Mouse (Mus musculus) embryonic fibroblast, embryonic 13.5 days (primary cell): ENCODE measurements around the gene Kcnb1. TPM values are rescaled to one million over a fixed set of nuclear protein-coding genes. Genes with fewer than 3 reads are reported as not detected.

Experiments used
- H3K27ac ChIP-seq: 2 replicates; pipeline ENCODE4 v1.5.1; 2012; ENCODE audit warnings: low read length, control low read depth, inconsistent platforms; ENCODE audit not compliant: insufficient read depth
- H3K4me1 ChIP-seq: 2 replicates; pipeline ENCODE4 v1.6.1; 2011; ENCODE audit warnings: low read length; ENCODE audit not compliant: control insufficient read depth, insufficient read depth
- H3K4me3 ChIP-seq: 2 replicates; pipeline ENCODE4 v1.5.1; 2011; ENCODE audit warnings: mild to moderate bottlenecking, control low read depth, low read length; ENCODE audit not compliant: insufficient read depth
- CTCF ChIP-seq: IDR thresholded peaks from 2 replicates; pipeline ENCODE4 v1.5.1; 2011; ENCODE audit warnings: mild to moderate bottlenecking, control low read depth, low read length, moderate library complexity, borderline replicate concordance; ENCODE audit not compliant: insufficient read depth
- POLR2A ChIP-seq: IDR thresholded peaks from 2 replicates; pipeline ENCODE4 v1.6.1; 2011; ENCODE audit warnings: low read depth, mild to moderate bottlenecking, control low read depth, low read length, moderate library complexity
- polyA plus RNA-seq: library from polyadenylated mRNA; stranded (reverse); fragments of >200 nt; gene quantifications from 2 replicates; pipeline ENCODE4 v1.2.4, GENCODE M21; 2011; ENCODE audit warnings: low read depth; ENCODE audit not compliant: missing spikeins, insufficient read length

Gene Kcnb1
- polyA plus RNA-seq, 1 experiment, result 0.65 TPM

DNA sequence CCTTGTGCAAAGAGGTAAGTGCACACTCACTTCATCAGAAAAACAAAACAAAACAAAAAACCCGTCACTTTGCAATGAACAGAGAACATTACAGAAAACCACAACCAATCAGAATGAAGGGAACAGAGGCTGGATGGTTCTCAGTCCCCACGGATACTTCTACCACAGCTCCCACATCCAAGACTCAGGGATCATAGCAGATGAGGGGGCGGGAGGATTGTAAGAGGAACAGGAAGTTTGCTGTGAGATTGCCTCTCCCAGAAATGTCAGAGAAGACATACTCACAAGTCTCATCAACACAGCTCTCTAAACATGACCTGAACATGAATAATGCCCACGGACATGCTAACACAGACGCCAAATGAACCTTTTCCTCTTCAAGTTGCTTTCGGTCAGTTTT lies 40.9 kb downstream of the Kcnb1 start:
- no peak overlapping the region for H3K4me3 ChIP-seq
- H3K4me1 ChIP-seq, result no peaks in the 10 kb centered on the region
- TF ChIP-seq POLR2A, result no peak
- TF ChIP-seq CTCF, result no peak
- H3K27ac ChIP-seq, result no peak overlapping the region

DNA sequence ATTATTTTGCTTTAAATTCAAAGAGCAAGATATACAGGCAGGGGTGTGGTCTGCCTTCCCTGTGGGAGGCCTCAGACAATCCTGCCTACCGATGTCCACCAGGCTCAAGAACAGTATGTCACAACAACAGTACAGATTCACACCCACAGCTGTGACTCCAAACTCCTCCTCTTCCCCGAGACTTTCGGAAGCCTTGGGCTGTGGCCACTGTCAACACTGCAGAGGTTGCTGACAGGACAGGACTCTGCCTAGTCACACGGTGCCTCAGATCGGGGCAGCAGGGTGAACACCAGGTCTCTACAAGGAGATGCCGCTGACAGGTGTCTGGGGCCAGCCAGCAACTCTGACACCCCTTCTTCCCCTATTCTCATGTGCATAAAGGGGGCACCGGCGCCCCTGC lies 42.2 kb downstream of the Kcnb1 start:
- H3K4me1 ChIP-seq, result no peaks in the 10 kb centered on the region
- TF ChIP-seq CTCF, result no peak
- no peak for TF ChIP-seq POLR2A

DNA sequence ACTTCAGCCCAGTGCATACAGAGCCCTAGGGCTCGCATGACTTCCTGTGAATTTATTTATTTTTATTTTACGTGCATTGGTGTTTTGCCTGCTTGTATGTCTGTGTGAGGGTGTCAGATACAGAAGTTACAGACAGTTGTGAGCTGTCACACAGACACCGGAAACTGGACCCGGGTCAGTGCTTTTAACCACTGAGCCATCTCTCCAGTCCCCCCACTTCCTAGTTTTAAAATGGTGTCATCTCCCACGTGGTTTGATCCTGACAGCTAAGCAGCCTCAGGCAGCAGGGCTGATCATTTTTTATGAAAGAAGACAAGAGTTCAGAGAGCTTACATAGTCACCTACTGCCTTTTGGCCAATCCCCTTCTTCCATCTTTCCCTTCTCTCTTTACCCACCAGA lies 44.1 kb downstream of the Kcnb1 start:
- Histone ChIP-seq H3K27ac (no peak overlapping the region), H3K4me1 (no peaks in the 10 kb centered on the region), H3K4me3 (no peak overlapping the region)
- TF ChIP-seq CTCF (no peak), POLR2A (no peak)

More for the DNA sequence above, 42.2 kb downstream of the Kcnb1 start:
- H3K4me3 ChIP-seq, result no peak overlapping the region
- H3K27ac ChIP-seq, result no peak overlapping the region

GRCm38 (mm10) chr2:167144439-167145307 lies 45.3 kb downstream of the Kcnb1 start:
- H3K27ac ChIP-seq, result no peak overlapping the region
- TF ChIP-seq CTCF (no peak), POLR2A (no peak)
- H3K4me3 ChIP-seq, result no peak overlapping the region
- H3K4me1 ChIP-seq, result no peaks in the 10 kb centered on the region

GRCm38 (mm10) chr2:167143914-167144313 lies 46.0 kb downstream of the Kcnb1 start:
- H3K4me1 ChIP-seq, result no peaks in the 10 kb centered on the region
- H3K27ac ChIP-seq, result no peak overlapping the region
- no peak for TF ChIP-seq CTCF
- no peak for TF ChIP-seq POLR2A
- no peak overlapping the region for H3K4me3 ChIP-seq

DNA sequence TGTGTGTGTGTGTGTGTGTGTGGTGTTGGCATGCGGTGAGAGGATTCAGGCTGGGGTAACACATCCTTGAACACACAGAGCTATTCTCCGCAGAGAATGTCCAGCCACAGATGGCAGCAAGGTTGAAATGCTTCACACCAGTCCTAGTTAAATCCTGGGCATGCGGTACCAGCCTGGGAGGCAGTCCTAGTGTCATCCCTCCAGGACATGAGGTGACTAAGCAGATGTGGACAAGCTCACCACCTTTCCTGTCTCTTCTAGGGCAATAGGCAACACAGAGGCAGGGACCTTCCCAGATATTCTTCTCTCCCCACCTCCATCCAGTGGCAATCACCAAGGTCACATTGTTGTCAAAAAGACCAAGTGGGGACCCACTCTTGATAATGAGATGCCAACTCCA lies 47.7 kb downstream of the Kcnb1 start:
- H3K27ac ChIP-seq, result no peak overlapping the region
- TF ChIP-seq CTCF (no peak), POLR2A (no peak)
- no peaks in the 10 kb centered on the region for H3K4me1 ChIP-seq
- H3K4me3 ChIP-seq, result no peak overlapping the region

- no peak for TF ChIP-seq CTCF
- TF ChIP-seq POLR2A, result no peak
- Histone ChIP-seq H3K4me1 (no peaks in the 10 kb centered on the region), H3K4me3 (no peak overlapping the region), H3K27ac (no peak overlapping the region)
Observed at GRCm38 (mm10) chr2:167141810-167142209, 48.1 kb downstream of the Kcnb1 start.

- TF ChIP-seq CTCF (no peak), POLR2A (no peak)
- Histone ChIP-seq H3K27ac (no peak overlapping the region), H3K4me1 (no peaks in the 10 kb centered on the region), H3K4me3 (no peak overlapping the region)
Observed at GRCm38 (mm10) chr2:167139801-167140269, 50.1 kb downstream of the Kcnb1 start.

GRCm38 (mm10) chr2:167138611-167139010 lies 51.3 kb downstream of the Kcnb1 start:
- Histone ChIP-seq H3K4me3 (no peak overlapping the region), H3K27ac (no peak overlapping the region), H3K4me1 (no peaks in the 10 kb centered on the region)
- no peak for TF ChIP-seq CTCF
- TF ChIP-seq POLR2A, result no peak

GRCm38 (mm10) chr2:167136909-167137308 lies 53.0 kb downstream of the Kcnb1 start:
- no peak overlapping the region for H3K27ac ChIP-seq
- TF ChIP-seq POLR2A (no peak), CTCF (no peak)
- no peak overlapping the region for H3K4me3 ChIP-seq
- H3K4me1 ChIP-seq, result no peaks in the 10 kb centered on the region

- Histone ChIP-seq H3K27ac (no peak overlapping the region), H3K4me3 (no peak overlapping the region), H3K4me1 (peaks cover 4% of the 10 kb centered on the region)
- TF ChIP-seq POLR2A, result no peak
- no peak for TF ChIP-seq CTCF
Observed at GRCm38 (mm10) chr2:167132041-167132440, 57.9 kb downstream of the Kcnb1 start.
